Mouse (Mus musculus) forebrain, postnatal 0 days (tissue): ENCODE data around the gene Acsf2. TPM values are rescaled to one million over a fixed set of nuclear protein-coding genes. Genes with fewer than 3 reads are reported as not detected.

Experiments used
- ATAC-seq: fragments of 200-750 bp; cut with Nextera tagmentation; 2 replicates; pipeline ENCODE4 v1.8.0; 2017; ENCODE audit warnings: mild to moderate bottlenecking, moderate library complexity
- DNase-seq: peaks from one replicate; pipeline ENCODE4 v3.0.0-alpha.2; 2015
- H3K27ac ChIP-seq: fragments of 300-500 bp; sonication (generic); 2 replicates; pipeline ENCODE4 v1.5.1; 2014; ENCODE audit warnings: low read depth, mild to moderate bottlenecking, antibody characterized with exemption, low read length, moderate library complexity, mixed read lengths
- H3K27me3 ChIP-seq: fragments of 300-500 bp; sonication (generic); 2 replicates; pipeline ENCODE4 v1.6.1; 2014; ENCODE audit warnings: mild to moderate bottlenecking, low read length, mixed read lengths; ENCODE audit not compliant: insufficient read depth
- H3K36me3 ChIP-seq: fragments of 300-500 bp; sonication (generic); 2 replicates; pipeline ENCODE4 v1.6.1; 2014; ENCODE audit warnings: mild to moderate bottlenecking, moderate library complexity; ENCODE audit not compliant: insufficient read depth
- H3K4me1 ChIP-seq: fragments of 300-500 bp; sonication (generic); 2 replicates; pipeline ENCODE4 v1.6.1; 2014; ENCODE audit warnings: antibody characterized with exemption; ENCODE audit not compliant: insufficient read depth
- H3K4me2 ChIP-seq: fragments of 300-500 bp; sonication (generic); 2 replicates; pipeline ENCODE4 v1.6.1; 2014; ENCODE audit warnings: low read depth, mild to moderate bottlenecking, moderate library complexity
- H3K4me3 ChIP-seq: fragments of 300-500 bp; sonication (generic); 2 replicates; pipeline ENCODE4 v1.5.1; 2014; ENCODE audit warnings: low read depth, low read length, mixed read lengths
- H3K9ac ChIP-seq: fragments of 300-500 bp; sonication (generic); 2 replicates; pipeline ENCODE4 v1.6.1; 2014; ENCODE audit warnings: mild to moderate bottlenecking
- H3K9me3 ChIP-seq: fragments of 300-500 bp; sonication (generic); 2 replicates; pipeline ENCODE4 v1.6.1; 2016; ENCODE audit warnings: low read length
- CTCF ChIP-seq: sonication (generic); IDR thresholded peaks from 2 replicates; pipeline ENCODE4 v1.5.1; 2016; ENCODE audit warnings: antibody characterized with exemption, control low read depth, low read depth
- WGBS: fragments of 180-500 bp; shearing (Covaris S2); extraction: QIAGEN DNeasy Blood & Tissue Kit; methylation state at CpG from one replicate; pipeline ENCODE4 v1.1.7; 2014; 5-methylcytosine and 5-hydroxymethylcytosine counted together
- polyA plus RNA-seq: library from polyadenylated mRNA; unstranded; fragments of >200 nt; fragmentation: Nextera tagmentation; extraction: Ambion mirVana; gene quantifications from 2 replicates; pipeline ENCODE4 v1.2.1, GENCODE M21; 2015
- total RNA-seq: library from RNA; depleted of rRNA; stranded (reverse); fragments of >200 nt; gene quantifications from 2 replicates; pipeline ENCODE4 v1.2.3, GENCODE M21; 2014

Acsf2 gene
- total and polyA plus RNA-seq, 2 experiments from 2014 or later: 1.6 to 4.3 TPM

GRCm38 (mm10) chr11:94564437-94565150 is 37.1 kb downstream of the Acsf2 start, which contains the start of gene Chad:
TSS of gene Chad (plus strand) at chr11:94565047.
- no peaks in the 10 kb centered on the region for H3K9me3 ChIP-seq
- no peaks in the 10 kb centered on the region for H3K27me3 ChIP-seq
- TF ChIP-seq CTCF: 0 out of 2 replicates have a peak, but pooled peaks have one; percentile 18
- H3K36me3 ChIP-seq: no peaks in the 10 kb centered on the region
- peak; percentile 31 for DNase-seq
- peak within 1 kb of the TSS; percentile 42 for H3K4me2 ChIP-seq
- 4% methylated on average over 35 of the region's 35 CpGs for WGBS
- H3K4me1 ChIP-seq: peaks cover 6% of the 10 kb centered on the region; the same call in 1 of the 2 replicates
- 0 out of 2 replicates have a peak within 1 kb of the TSS, but pooled peaks have one; percentile 10 for H3K9ac ChIP-seq
- H3K4me3 ChIP-seq: peak within 1 kb of the TSS; percentile 22
- peak; percentile 73 for ATAC-seq
- no peak within 1 kb of the TSS for H3K27ac ChIP-seq

GRCm38 (mm10) chr11:94563821-94564220 is 37.9 kb downstream of the Acsf2 start:
- Histone ChIP-seq H3K4me1 (peaks cover 6% of the 10 kb centered on the region; the same call in 1 of the 2 replicates), H3K9ac (no peak overlapping the region), H3K27me3 (no peaks in the 10 kb centered on the region), H3K27ac (no peak overlapping the region), H3K9me3 (no peaks in the 10 kb centered on the region), H3K4me2 (peak overlapping the region; percentile 42; the same call in 1 of the 2 replicates), H3K36me3 (no peaks in the 10 kb centered on the region), H3K4me3 (no peak overlapping the region)
- no peak for TF ChIP-seq CTCF
- DNase-seq (no peak), ATAC-seq (peak; percentile 56)
- WGBS: 46% methylated on average over 5 of the region's 5 CpGs

GRCm38 (mm10) chr11:94563383-94563782 is 38.3 kb downstream of the Acsf2 start:
- no peak for ATAC-seq
- Histone ChIP-seq H3K9me3 (no peaks in the 10 kb centered on the region), H3K9ac (no peak overlapping the region), H3K4me1 (peaks cover 6% of the 10 kb centered on the region; the same call in 1 of the 2 replicates), H3K36me3 (no peaks in the 10 kb centered on the region), H3K27me3 (no peaks in the 10 kb centered on the region), H3K27ac (no peak overlapping the region), H3K4me2 (no peak overlapping the region), H3K4me3 (no peak overlapping the region)
- TF ChIP-seq CTCF: no peak
- WGBS: 99% methylated on average over 5 of the region's 5 CpGs
- DNase-seq: no peak

- H3K4me1 ChIP-seq: no peaks in the 10 kb centered on the region
- H3K9ac ChIP-seq: no peak overlapping the region
- no peak for TF ChIP-seq CTCF
- peak; percentile 66 for DNase-seq
- H3K36me3 ChIP-seq: no peaks in the 10 kb centered on the region
- 45% methylated on average over 3 of the region's 3 CpGs for WGBS
- H3K4me2 ChIP-seq: no peak overlapping the region
- no peaks in the 10 kb centered on the region for H3K9me3 ChIP-seq
- H3K27me3 ChIP-seq: no peaks in the 10 kb centered on the region
- peak; percentile 88 for ATAC-seq
- peak overlapping the region; percentile 59; the same call in 1 of the 2 replicates for H3K27ac ChIP-seq
- no peak overlapping the region for H3K4me3 ChIP-seq
These were observed 43.4 kb downstream of the Acsf2 start for GRCm38 (mm10) chr11:94558226-94558625.

DNA sequence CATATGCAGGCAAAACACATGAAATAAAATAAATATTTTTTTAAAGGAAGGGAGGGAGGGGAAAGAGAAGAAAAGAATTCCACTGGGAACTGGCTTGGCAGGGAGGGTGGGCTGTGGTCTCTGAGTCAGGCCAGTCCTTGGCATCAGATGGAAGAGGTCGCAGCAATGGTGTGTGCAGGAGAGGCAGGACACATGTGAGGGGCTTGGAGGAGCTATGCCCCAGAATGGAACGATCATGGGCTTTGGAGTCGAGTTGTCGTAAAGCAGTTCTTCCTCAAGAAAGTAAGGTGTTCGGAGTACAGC is 51.3 kb downstream of the Acsf2 start:
- Histone ChIP-seq H3K4me3 (no peak overlapping the region), H3K27ac (no peak overlapping the region), H3K9me3 (no peaks in the 10 kb centered on the region), H3K36me3 (no peaks in the 10 kb centered on the region), H3K4me2 (no peak overlapping the region), H3K9ac (no peak overlapping the region), H3K4me1 (peaks cover 6% of the 10 kb centered on the region), H3K27me3 (no peaks in the 10 kb centered on the region)
- WGBS: 88% methylated on average over 5 of the region's 5 CpGs
- TF ChIP-seq CTCF: no peak
- ATAC-seq (no peak), DNase-seq (no peak)

DNA sequence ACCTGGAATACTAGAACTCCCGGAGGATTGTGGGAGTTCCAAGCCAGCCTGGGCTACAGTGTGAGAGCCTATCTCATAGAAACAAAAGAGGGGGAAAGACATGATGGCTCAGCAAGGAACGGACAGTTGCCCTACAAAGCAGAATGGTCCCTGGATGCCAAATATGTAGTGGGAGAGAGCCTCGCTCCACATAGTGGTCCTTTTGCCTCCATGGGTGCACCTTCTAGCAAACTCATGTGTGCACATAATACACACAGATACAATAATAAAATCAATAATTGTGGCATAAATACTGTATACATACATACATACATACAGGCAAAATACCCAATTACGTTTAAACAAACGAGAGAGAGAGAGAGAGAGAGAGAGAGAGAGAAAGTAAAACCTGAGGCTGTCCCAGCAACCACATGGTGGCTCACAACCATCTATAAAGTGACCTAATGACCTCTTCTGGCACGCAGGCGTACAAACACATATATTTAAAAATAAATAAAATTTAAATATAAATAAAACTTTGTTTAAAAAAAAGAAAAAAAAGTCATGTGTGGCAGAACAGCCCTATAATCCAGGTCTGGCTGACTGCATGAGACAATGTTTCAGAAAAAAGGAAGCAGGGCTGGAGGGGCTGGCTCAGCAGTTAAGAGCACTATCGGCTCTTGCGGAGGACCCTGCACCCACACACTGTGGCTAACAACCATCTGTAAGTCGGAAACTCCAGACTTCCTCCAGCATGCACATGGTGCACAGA is 51.8 kb downstream of the Acsf2 start:
- peak overlapping the region; percentile 85; the same call in 1 of the 2 replicates for H3K27ac ChIP-seq
- no peak for DNase-seq
- no peaks in the 10 kb centered on the region for H3K9me3 ChIP-seq
- peaks cover 6% of the 10 kb centered on the region for H3K4me1 ChIP-seq
- H3K4me2 ChIP-seq: no peak overlapping the region
- no peak for ATAC-seq
- TF ChIP-seq CTCF: no peak
- no peak overlapping the region for H3K4me3 ChIP-seq
- WGBS: 73% methylated on average over 10 of the region's 10 CpGs
- no peaks in the 10 kb centered on the region for H3K27me3 ChIP-seq
- no peak overlapping the region for H3K9ac ChIP-seq
- H3K36me3 ChIP-seq: no peaks in the 10 kb centered on the region
